Mouse (Mus musculus) 3T3-L1 (cell line): Measurements from ENCODE around the gene Lpar5.
A peak's percentile ranks its signal among the peaks of the same experiment; 100 is the strongest.

Experiments
- DNase-seq: peaks from one replicate; pipeline ENCODE4 v3.0.0-alpha.2; 2015; ENCODE audit warnings: low read depth, low spot score

Lpar5 gene

DNA sequence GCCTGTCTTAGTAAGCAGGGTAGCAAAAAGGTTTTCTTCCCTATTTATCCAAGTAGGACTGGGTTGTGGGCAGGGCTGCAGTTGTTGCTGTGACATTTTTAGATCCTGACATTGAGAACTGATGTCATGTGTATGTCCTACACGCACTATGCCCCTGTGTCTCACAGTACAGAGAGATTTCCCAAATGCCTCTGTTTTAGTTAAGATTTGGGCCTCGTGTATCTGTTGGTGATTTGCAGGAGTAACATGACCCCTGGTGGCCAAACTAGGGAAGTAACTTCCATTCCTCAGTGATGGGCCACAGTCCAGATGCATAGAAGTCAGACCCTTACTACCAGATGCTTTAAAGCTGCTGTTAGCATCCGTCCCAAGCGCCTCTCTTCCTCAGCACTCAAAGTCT lies 16.7 kb downstream of the Lpar5 start:
- DNase-seq: peak; percentile 90

DNA sequence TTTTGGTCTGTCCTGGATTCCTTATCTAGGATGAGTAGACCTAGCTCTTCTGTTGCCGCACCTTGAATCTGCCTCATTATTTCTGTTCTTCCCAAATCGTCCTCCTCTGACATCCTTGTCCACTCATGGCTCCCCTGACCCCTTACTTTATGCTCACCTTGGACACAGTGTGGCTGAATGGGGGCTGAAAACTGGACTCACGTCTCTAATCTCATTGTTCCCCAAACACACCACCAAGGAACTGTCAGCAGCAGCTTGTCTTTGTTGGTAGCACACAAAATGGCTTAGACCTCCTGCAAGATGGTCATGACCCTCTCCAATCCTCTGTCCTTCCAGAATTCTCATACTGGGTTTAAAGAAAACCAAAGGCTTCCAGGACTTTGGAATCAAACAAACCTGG lies 20.2 kb downstream of the Lpar5 start:
- no peak for DNase-seq

DNA sequence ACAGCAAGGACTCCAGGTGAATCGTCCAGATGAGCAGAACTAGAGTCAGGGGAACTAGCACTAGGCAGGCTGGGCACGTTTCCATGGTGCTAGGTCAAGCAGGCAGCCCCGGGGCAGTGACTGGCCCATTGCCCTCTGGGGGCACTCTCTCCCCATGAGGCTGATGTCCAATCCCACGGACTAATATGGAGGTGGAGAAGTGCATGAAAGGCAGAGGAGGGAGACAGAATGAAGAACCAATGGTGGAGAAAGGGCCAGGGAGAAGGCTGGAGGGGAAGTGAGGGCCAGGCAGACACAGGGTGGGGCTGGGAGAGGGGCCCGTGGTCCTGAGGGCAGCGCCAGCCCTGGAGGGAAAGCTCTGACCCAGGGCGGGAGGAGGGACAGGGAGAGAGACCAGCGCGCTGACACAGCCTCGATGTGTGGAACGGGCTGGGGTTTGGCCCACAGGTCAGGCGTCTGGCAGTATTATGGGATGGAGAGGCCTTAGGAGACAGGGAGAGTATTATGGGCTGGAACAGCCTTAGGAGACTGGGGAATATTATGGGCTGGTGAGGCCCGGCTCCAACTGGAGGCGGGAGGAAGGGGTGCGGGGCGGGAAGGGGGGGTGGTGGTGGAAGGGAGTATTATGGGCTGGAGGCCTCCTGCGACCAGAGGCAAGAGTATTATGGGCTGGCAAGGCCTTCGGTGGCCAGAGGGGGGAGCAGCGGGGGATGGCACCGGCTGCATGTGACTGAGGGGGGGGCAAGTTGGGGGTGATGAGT lies 21.0 kb downstream of the Lpar5 start:
- peak; percentile 25 for DNase-seq

DNA sequence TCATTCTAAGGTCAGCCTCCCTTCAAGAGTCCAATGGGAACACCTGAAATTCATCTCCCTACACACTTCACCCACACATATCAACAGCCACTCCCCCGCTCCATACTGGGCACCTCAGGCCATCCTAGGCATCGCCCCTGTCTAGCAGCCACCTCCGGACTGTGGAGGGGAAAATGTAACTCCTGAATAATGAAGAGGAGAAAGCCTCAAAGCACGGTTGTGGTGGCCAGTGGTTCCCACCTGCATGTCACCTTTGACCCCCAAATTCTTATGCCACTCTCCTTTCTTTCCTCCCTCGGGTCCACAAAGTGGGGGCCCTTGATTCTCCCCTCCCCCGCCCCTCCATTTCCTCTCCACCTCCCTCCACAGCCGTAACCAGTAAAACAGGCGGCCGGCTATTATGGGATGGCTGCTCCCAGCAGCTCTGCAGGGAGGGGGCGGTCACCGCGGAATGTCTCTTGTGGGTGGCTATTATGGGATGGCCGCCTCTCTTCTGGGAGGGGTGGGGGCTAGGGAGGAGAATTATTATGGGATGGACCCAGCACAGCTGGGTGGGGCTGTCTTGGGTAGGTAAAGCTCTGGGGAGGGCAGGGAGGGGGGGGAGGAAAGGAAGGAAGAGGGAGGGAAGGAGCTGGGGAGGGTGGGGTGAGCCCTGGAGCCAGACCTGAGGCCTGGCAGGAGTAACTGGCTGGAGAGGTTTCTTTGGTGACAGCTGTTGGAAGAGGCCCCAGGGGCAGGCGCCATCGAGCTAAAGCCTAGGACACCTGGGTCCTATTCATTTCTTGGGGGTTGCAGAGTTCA lies 22.0 kb downstream of the Lpar5 start:
- no peak for DNase-seq

DNA sequence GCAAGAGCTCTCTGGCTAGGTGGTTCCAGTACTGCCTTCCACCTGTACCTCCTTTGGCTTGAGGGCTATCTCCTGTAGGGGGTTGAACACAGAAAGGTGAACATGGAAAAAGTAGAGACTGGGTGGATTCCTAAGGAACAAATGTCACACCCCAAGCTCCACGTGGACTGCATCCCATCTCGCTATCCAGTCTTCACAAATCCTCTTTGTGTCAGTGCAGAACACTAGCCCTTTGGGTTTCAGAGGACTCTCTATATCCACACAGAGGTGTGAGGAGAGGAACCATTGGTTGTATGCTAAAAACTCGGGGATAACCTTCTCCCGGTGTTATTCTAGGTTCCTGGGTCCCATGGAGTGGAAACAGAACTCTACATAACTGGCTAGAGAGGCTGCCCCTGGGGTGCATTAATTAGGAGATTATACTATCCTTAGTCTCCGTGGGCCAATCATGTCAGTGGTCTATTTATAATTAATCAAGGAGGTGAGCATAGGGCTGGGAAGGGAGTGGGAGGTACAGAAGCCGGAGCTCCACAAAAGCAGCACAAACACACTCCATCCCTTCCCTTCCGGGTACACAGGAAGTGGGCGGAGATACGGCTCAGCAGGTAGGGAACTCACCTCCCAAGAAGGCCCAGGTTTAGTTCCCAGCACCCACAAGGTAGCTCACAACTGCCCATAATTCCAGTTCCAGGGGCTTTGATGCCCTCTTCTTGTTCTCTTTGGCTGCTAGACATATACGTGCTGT lies 22.8 kb downstream of the Lpar5 start:
- DNase-seq: no peak

DNA sequence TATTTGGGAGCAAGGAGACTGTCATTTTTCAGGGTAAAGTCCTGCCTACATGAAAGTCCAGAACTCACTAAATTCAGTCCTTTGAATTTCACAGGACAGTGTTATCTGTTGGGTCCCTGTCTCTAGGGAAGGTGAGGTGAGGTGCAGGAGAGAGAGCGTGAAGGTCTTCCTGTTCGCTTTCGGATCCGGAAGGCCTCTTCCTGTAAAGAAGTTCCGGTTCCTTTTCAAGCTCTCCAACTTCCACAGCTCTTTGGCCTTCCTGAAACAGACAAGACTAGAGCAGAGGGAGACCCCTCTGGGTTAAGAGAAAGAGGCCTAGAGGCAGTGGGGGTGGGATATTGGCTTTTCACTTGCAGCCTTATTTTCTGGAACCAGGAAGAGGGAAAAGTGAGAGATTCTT lies 24.7 kb downstream of the Lpar5 start:
- DNase-seq: no peak

DNA sequence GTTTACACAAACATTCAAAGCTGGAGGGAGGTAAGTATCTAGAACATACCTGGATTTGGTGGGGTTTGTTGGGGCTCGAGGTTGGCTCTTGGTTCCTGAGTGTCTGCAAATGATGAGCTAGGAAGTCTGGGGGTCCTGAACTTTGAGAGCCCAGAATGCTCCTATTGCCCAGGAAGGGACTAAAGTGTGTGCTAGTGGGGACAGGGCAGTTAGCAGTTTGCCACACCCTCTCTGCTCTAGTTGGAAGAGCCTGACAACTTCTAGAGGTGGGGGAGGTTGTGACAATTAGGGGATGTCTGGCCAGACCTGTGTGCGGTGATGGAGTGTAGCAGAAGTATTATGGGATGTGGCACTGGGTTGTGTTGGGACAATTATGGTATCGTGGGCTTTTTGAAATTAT lies 27.1 kb downstream of the Lpar5 start:
- no peak for DNase-seq

DNA sequence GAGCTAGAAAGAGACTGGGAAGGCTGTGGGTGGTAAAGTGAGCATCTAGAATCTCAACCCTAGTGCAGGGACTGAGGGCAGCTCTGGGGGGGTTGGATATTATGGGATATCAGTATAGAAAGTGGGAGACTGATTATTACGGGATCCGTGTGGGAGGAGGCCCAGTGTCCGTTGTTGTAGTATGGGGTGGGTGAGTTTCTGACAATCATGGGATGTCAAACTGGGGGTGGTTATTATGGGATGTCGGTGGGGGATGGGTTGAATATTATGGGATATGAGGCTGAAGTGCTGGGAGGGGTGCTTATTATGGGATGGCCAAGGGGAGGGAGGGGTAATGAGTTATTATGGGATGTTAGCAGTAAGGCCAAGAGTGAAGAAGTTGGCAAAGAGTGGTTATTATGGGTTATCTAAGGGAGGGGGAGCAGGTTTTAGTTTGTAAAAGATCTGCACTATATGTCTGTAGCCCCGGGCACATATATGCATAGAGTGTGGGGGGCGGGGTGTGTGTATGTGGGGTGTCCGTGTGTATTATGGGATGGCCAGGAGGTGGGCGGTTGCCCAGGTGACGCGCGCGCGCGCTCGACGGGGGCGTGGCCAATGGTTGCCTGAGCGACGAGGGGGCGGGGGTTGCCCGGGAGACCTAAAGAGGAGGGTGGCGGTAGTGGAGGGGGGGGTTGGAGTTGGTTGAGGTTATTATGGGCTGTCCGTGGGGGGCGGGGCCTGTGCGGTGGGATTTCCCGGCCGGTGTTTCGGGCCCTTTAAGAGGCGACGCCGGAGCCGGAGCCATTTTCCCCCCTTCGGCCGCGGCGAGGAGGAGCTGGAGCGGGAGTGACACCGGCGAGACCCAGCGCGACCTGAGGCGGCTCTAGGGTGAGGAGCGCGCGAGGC lies 27.9 kb downstream of the Lpar5 start, which contains the start of gene Chd4:
Gene Chd4 (plus strand): TSS at position 591 of the 888 bp plus-strand sequence.
- DNase-seq: peak; percentile 93

DNA sequence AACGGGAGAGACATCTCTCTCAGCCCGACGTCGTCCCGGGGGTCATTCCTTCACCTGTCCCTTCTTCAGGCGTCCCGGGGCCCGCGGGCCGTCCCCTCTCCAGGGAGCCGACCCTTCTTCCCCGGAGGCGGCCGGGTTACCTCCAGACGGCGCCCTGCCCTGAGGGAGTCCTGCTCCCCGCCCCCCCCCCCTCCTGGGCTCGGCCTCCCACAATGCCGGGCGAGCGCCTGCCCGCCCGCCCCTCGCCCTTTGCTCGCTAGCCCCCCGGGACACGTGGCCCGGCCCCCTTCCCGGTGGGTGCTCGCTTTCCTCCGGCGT lies 28.5 kb downstream of the Lpar5 start:
- no peak for DNase-seq

DNA sequence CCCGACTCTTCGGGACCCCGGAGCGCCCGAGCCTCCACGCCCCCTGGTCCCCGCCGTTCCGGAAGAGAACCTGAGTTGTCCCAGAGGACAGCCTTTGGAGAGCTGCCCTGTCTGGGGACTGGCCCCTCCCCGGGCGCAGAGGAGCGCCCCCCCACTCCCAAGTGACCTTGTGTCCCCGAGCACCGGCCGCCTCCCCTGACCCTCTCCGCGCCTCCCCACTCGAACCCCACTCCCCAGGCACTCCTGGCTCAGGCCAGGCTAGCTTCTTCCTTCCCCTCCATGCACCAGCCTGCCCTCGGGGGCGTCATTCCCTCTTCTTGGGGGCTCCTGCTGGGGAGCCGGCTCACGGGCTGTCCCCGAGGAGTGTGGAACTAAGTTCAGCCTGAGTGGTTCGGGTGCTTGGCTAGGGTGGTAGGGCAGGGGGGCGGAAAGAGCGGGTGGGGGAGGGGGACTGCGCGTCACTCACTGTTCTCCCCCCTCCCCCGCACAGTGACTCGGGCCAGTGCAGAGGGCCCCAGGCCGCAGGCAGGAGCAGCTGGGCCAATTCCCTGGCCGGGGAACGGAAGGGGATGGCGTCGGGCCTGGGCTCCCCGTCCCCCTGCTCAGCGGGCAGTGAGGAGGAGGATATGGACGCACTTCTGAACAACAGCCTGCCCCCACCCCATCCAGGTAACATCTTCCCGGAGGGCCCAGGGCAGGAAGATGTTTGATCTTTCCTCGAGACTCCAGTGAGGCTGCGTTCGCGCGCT lies 29.1 kb downstream of the Lpar5 start:
- DNase-seq: peak; percentile 57

DNA sequence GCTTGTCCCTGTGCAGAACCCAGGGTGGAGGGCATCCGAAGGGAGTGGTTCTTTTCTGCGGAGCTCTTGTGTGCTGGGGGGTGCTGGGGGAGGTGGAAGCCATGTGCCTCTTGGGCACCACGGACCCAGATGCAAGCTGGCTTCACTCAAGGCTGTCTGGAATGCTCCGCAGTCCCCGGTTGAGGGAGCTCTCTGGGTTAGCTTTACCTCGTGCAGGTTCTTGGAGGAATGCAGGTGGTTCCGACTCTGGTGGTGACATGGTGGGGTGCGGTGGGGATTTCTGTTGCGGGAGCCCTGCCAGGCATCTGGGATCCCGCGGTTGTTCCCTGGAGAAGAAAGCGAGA lies 29.6 kb downstream of the Lpar5 start:
- DNase-seq: peak; percentile 44

DNA sequence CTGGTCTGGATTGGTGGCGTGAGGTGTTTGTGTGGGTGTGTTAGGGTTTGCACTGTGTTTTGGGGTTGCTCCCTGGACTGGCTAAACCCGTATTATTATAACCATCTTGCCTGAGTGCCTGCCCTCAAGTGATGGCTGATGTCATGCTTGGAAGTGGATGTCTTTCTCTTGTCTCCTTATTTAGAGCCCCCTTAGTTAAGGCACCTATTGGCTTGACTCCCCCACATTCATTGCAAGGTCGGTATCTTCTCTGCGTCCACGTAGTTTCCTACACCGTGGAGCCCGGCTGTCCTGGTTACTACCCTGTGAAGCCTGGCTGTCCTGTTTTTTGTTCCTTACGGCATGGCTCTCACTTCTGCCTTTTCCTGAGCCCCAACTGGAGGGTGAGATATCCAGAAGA lies 30.2 kb downstream of the Lpar5 start:
- no peak for DNase-seq

DNA sequence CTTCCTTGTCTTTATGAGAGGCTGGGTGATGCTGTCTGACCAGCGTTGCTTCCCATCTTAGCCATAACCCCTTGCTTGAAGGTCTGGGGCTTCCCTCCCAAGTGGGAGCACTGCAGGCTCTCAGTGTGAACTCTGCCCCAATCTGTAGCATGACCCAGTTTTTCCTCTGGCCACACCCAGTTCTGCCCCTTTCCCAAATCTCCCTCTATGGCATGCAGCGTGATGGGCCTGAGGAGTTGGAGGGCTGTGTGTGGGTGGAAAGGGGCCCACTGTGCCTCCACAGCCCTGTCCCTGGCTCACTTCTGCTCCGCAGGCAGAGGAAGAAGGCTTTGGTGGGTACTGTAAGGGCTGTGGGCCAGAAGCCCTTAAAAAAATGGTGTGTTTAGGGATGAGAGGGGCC lies 30.8 kb downstream of the Lpar5 start:
- no peak for DNase-seq

DNA sequence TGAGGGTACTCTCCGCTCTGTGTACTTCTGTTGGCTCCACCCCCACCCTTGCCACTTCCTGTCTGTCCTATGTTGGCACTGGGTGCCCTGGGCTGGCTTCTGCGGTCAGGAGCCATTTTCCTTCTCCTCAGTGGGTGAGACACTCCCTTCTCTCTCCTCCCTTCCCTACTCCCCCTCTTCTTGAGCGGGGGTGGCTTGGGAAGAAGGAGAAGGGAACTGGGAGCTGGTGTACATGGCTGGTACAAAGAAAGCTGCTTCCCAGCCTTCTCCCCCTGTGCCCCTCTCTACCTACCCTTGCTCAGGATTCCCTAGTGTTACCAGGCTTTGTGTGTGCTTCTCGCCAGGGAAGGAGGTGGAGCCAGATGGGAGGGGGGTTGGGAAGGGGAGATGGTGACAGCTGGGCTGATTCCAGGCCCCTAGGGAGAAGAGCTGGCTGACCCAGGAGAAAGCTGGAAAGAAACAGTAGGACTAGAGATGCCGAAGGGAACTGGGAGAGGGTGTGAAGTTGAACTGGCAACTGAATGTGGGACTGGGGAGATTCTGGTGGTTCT lies 31.8 kb downstream of the Lpar5 start:
- DNase-seq: peak; percentile 51

DNA sequence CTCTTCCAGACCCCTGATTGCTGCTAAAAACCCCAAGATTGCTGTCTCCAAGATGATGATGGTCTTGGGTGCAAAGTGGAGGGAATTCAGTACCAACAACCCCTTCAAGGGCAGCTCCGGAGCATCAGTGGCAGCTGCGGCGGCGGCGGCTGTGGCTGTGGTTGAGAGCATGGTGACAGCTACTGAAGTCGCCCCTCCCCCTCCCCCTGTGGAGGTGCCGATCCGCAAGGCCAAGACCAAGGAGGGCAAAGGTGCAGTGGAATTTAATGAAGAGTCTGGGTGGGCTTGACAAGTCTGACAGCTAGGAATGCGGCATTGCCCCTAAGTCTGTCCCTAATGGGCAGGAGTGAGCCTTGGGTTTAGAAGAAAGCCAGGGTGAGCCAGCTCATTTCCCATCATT lies 33.7 kb downstream of the Lpar5 start:
- no peak for DNase-seq

DNA sequence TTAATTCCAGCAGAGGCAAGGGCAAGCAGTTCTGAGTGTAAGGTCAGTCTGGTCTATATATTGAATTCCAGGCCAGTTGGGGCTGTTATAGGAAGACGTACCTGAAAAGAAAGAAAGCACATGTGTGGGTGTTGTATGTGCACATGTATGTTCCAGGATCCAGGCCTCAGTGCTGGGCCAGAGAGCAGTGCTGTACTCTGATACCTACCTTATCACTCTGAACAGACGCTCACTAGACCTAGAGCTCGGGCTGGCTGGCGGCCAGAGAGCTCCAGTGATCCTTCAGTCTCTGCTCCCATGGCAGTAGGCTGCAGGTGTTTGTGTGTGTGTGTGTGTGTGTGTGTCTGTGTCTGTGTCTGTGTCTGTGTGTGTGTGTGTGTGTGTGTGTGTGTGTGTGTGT lies 36.5 kb downstream of the Lpar5 start:
- no peak for DNase-seq

DNA sequence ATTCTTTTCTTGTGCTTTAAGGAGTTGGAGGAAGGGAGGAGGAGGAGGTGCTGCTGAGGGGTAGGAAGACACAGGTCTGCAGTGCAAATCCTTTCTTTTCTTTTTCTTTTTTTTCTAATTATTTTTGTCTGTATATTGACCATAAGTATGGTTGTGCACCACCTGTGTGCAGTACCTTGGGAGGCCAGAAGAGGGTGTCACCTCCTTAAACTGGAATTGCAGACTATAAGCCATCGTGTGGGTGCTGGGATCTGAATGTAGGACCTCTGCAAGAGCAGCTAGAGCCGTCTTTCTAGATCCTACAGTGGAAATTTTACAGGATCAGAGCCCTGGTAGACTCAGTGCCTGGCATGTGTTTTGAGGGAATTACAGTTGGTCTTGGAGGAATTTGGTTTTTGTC lies 40.0 kb downstream of the Lpar5 start:
- peak; percentile 47 for DNase-seq

DNA sequence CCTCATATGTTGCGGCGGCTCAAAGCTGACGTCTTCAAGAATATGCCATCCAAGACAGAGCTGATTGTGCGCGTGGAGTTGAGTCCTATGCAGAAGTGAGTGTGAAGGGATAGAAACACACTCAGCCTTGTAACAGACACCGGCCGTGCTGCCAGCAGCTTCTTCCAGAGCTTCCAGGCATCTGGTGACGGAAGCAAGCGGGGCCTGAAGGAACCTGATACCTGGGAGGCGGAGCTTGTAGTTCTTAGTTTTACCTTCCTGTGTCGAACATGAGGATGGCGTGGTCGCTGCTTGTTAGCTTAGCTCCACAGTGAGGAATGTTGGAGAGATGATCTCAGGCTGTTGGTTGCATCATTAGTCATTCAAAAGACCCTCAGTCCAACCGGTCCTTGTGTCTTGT lies 41.7 kb downstream of the Lpar5 start:
- no peak for DNase-seq

DNA sequence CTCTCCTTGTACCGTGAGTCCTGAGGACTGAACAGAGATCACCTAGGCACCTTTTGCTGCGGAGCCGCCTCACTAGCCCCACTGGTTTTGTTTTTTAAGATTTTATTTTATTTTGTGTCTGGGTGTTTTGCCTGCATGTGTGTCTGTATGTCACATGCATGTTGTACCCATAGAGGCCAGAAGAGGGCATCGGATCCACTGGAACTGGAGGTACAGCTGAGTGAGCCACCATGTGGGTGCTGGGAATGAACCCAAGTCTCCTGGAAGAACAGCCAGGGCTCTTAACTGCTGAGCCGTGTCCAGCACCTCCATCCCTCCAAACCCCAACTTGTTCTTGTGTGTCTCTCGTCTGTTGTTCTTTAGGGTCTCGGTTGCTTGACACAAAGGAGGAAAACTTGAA lies 43.2 kb downstream of the Lpar5 start:
- DNase-seq: peak; percentile 85

DNA sequence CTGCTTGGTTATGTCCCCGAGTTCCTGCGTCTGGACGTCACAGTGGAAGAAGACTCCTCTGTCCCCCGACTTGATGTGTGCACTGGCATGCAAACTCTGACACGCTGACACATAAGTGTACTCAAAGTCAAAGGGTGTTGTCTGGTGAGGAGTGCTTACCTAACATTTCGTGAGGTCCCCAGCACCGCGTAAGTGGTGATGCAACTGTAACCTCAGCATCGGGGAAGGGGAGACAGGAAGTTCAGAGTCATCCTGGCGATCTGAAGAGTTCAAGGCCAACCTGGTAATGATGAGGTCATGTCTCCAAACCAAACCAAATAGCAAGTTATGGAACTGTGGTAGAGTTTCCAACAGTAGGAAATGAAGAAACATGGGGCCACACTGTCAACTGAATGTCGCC lies 44.8 kb downstream of the Lpar5 start:
- no peak for DNase-seq

DNA sequence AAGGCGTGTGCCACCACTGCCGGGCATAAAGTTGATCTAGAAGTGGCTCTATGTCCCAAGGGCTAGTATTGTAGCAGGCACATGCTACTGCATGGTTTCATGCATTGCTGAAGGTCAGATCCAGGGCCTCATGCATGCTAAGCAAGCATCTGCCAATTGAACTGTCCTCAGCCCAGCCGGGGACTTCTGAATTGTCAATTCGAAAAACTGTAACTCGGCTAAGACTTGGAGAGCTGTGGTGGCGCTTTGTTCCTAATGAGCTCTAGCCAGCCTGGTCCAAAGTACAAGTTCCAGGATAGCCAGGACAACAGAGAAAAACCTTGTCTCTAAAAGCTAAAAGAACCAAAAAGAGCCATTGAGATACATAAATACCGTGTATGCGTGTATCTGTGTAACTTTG lies 51.7 kb downstream of the Lpar5 start:
- DNase-seq: no peak
